Mouse (Mus musculus) midbrain, postnatal 0 days (tissue): ENCODE measurements around the gene Tmem59l. TPM values are rescaled to one million over a fixed set of nuclear protein-coding genes. Genes with fewer than 3 reads are reported as not detected.

Experiments
- ATAC-seq: fragments of 200-750 bp; cut with Nextera tagmentation; 2 replicates; pipeline ENCODE4 v1.8.0; 2017; ENCODE audit warnings: moderate number of reproducible peaks, mild to moderate bottlenecking, moderate TSS enrichment, moderate library complexity; ENCODE audit not compliant: low FRiP score
- DNase-seq: peaks from one replicate; pipeline ENCODE4 v3.0.0-alpha.2; 2015; ENCODE audit warnings: low spot score
- H3K27ac ChIP-seq: fragments of 300-500 bp; sonication (generic); 2 replicates; pipeline ENCODE4 v1.5.1; 2014; ENCODE audit warnings: low read depth, mild to moderate bottlenecking, low read length, mixed read lengths
- H3K27me3 ChIP-seq: fragments of 300-500 bp; sonication (generic); 2 replicates; pipeline ENCODE4 v1.6.1; 2014; ENCODE audit warnings: low read length, control low read depth, mixed read lengths; ENCODE audit not compliant: insufficient read depth
- H3K36me3 ChIP-seq: fragments of 300-500 bp; sonication (generic); 2 replicates; pipeline ENCODE4 v1.6.1; 2014; ENCODE audit warnings: low read length, control low read depth, mixed read lengths; ENCODE audit not compliant: insufficient read depth
- H3K4me1 ChIP-seq: fragments of 300-500 bp; sonication (generic); 2 replicates; pipeline ENCODE4 v1.6.1; 2014; ENCODE audit warnings: mild to moderate bottlenecking, control low read depth, antibody characterized with exemption, low read length, mixed read lengths; ENCODE audit not compliant: insufficient read depth
- H3K4me2 ChIP-seq: fragments of 300-500 bp; sonication (generic); 2 replicates; pipeline ENCODE4 v1.6.1; 2014; ENCODE audit warnings: low read depth, mild to moderate bottlenecking, low read length, mixed read lengths; ENCODE audit not compliant: poor library complexity, severe bottlenecking
- H3K4me3 ChIP-seq: fragments of 300-500 bp; sonication (generic); 2 replicates; pipeline ENCODE4 v1.5.1; 2014; ENCODE audit warnings: low read depth, mild to moderate bottlenecking, low read length, moderate library complexity
- H3K9ac ChIP-seq: fragments of 300-500 bp; sonication (generic); replicated peaks from 2 replicates; pipeline ENCODE4 v1.6.1; 2014; ENCODE audit warnings: mild to moderate bottlenecking, low read length, moderate library complexity, mixed read lengths; ENCODE audit not compliant: poor library complexity, severe bottlenecking
- H3K9me3 ChIP-seq: fragments of 300-500 bp; sonication (generic); 2 replicates; pipeline ENCODE4 v1.6.1; 2016; ENCODE audit warnings: low read length, control low read depth
- CTCF ChIP-seq: IDR thresholded peaks from 2 replicates; pipeline ENCODE4 v1.5.1; 2016; ENCODE audit warnings: antibody characterized with exemption, mild to moderate bottlenecking
- WGBS: fragments of 180-500 bp; shearing (Covaris S2); extraction: QIAGEN DNeasy Blood & Tissue Kit; methylation state at CpG from one replicate; pipeline ENCODE4 v1.1.7; 2014; 5-methylcytosine and 5-hydroxymethylcytosine counted together
- polyA plus RNA-seq: library from polyadenylated mRNA; unstranded; fragments of >200 nt; fragmentation: Nextera tagmentation; extraction: Ambion mirVana; gene quantifications from 2 replicates; pipeline ENCODE4 v1.2.1, GENCODE M21; 2015
- total RNA-seq: library from RNA; depleted of rRNA; stranded (reverse); fragments of >200 nt; gene quantifications from 2 replicates; pipeline ENCODE4 v1.2.3, GENCODE M21; 2014

Gene Tmem59l
- total and polyA plus RNA-seq, 2 experiments from 2014 or later: 203 to 206 TPM

DNA sequence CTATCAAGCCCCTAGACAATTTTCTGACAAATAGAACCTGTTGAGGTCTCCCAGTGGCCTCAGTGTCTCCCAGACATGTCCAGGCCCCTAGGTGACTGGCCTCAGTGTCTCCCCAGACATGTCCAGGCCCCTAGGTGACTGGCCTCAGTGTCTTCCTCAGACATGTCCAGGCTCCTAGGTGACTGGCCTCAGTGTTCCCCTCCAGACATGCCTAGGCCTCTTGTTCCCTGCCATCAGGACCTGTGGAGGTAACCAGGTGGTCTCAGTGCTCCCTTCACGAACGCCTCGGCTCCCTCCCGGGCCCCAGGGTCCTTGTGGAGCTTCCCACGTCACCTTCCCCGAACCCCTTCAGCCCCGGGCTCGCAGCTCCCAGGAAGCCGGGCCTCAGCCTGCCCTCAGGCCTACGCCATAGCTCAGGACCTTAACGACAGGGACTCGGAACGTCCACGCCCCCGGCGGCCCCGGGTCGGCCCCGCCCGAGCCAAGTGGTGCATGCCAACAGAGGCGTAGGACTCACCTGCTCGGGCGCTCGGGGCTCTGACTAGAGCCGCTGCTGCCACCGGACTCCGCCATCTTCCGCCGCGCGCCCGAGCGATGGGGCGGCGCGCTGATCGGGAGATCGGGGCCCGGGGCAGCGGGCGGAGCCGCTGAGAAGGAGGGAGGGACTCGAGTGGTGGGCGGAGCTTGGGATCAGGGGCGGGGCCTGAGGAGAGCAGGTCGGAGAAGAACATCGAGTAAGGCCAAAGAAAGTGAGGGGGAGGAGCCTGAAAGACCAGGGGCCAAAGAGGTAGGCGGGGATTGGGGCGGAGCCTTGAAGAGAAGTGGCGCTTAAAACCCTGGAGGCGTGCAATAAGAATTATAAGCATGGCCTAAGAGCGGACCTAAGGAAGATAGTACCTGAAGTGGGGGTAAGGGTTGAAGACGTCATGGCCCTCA, 10.6 kb downstream of the Tmem59l start, which contains the start of gene Klhl26:
TSS of gene Klhl26 (minus strand) at position 636 of the 936 bp plus-strand sequence.
- no peak for TF ChIP-seq CTCF
- Histone ChIP-seq H3K9me3 (no peaks in the 10 kb centered on the region), H3K27me3 (no peaks in the 10 kb centered on the region), H3K9ac (peak within 1 kb of the TSS; percentile 81), H3K27ac (peak within 1 kb of the TSS; percentile 38; the same call in 1 of the 2 replicates), H3K4me2 (peak within 1 kb of the TSS; percentile 72), H3K36me3 (no peaks in the 10 kb centered on the region), H3K4me1 (peaks cover 14% of the 10 kb centered on the region; the same call in 1 of the 2 replicates), H3K4me3 (peak within 1 kb of the TSS; percentile 75)
- ATAC-seq (peak; percentile 84), DNase-seq (peak; percentile 92)
- under 1% methylated on average over 53 of the region's 53 CpGs for WGBS

DNA sequence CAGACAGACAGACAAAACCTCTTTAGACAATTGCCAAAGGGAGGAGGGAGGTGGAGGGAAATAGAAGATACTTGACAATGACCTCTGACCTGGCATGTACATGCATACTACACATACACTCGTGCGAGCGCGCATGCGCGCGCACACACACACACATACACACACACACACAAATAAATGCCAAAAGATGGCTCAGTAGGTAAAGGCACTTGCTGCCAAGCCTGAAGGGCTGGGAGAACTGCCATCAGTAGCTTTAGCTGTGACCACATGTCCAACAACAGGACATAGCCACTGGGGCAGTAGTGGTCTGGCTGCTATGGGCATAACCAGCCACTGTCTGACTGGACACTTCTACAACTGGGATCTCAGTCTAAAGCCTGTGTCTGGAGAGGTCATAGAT, 15.3 kb downstream of the Tmem59l start:
- Histone ChIP-seq H3K4me2 (no peak overlapping the region), H3K27me3 (no peaks in the 10 kb centered on the region), H3K9ac (no peak overlapping the region), H3K4me3 (no peak overlapping the region), H3K9me3 (no peaks in the 10 kb centered on the region), H3K4me1 (peaks cover 8% of the 10 kb centered on the region; the same call in 1 of the 2 replicates), H3K27ac (no peak overlapping the region), H3K36me3 (no peaks in the 10 kb centered on the region)
- ATAC-seq: no peak
- WGBS: 94% methylated on average over 7 of the region's 7 CpGs
- no peak for DNase-seq
- no peak for TF ChIP-seq CTCF

DNA sequence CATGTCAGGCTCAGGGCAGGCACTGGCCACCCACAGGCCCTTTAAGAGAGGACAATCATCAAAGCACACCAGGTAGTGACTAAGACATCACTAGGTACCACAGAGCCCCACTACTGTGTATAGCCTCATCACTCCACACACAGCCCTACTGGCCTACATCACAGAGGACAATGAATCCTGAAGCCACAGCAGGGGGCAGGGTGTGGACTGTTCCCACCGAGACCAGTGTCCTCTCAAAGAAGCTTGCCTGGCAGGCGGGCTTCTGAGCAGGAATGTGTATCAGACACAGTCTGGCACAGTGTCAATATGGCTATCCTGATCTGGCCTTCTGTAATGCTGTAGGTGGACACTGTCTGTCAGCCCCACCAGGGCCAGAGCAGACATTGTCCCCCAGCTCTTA, 17.2 kb downstream of the Tmem59l start:
- Histone ChIP-seq H3K9me3 (no peaks in the 10 kb centered on the region), H3K9ac (no peak overlapping the region), H3K36me3 (no peaks in the 10 kb centered on the region), H3K4me3 (no peak overlapping the region), H3K27ac (peak overlapping the region; percentile 0; the same call in 1 of the 2 replicates), H3K4me2 (no peak overlapping the region), H3K27me3 (no peaks in the 10 kb centered on the region), H3K4me1 (no peaks in the 10 kb centered on the region)
- ATAC-seq: no peak
- no peak for DNase-seq
- 52% methylated on average over 2 of the region's 2 CpGs for WGBS
- no peak for TF ChIP-seq CTCF

DNA sequence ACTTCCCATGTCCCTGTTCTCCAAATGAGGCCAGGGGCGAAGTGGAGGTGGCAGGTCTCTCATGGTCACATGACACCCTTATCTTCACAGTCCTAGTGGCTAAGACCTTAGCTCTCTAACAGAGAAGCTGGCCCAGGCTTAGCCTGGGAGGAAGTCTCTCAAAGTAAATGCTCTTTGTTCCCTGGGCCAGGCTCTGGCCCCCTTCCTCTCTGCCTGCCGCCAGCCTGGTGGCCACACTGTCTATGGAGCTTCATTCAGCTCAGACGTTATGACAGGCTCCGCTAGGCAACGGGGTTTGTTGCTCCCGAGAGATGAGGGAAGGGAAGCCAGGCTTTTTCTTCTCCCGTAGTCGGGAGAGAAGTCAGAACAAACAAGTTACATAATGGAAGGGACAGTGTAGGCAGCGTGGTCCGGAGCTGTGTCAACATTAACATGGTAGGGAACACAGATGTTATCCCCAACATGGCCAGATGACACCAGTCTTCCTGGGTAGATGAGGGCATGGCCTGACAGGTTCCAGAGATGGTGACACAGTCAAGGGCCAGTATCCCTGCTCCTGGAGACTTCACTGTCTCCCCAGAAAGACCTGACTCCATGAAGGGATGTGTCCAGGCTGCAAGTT, 17.8 kb downstream of the Tmem59l start:
- Histone ChIP-seq H3K27me3 (no peaks in the 10 kb centered on the region), H3K9ac (no peak overlapping the region), H3K27ac (peak overlapping the region; percentile 0; the same call in 1 of the 2 replicates), H3K4me2 (no peak overlapping the region), H3K9me3 (no peaks in the 10 kb centered on the region), H3K36me3 (no peaks in the 10 kb centered on the region), H3K4me1 (no peaks in the 10 kb centered on the region), H3K4me3 (no peak overlapping the region)
- 49% methylated on average over 10 of the region's 10 CpGs for WGBS
- ATAC-seq (peak; percentile 36; the same call in 1 of the 2 replicates), DNase-seq (peak; percentile 56)
- no peak for TF ChIP-seq CTCF

DNA sequence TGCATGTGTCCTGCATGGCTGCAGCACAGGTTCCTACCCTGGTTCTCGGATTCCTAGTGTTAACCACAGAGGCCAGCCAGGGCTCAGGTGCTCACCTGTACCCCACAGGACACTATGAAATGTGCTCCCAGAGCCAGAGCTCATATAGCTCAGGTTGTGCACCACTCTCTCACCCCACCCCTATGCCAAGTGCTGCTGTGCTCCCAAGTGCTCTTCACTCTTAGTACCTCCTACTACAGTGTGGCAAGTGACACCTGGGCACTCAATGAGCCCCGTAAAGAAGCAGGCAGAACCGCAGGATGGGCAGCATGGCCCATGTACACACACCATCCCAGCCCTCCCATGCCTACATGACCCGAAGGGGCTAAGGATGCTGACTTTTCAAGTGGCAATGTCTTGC, 18.4 kb downstream of the Tmem59l start:
- no peaks in the 10 kb centered on the region for H3K9me3 ChIP-seq
- no peaks in the 10 kb centered on the region for H3K27me3 ChIP-seq
- no peaks in the 10 kb centered on the region for H3K36me3 ChIP-seq
- H3K4me3 ChIP-seq: no peak overlapping the region
- 90% methylated on average over 4 of the region's 4 CpGs for WGBS
- H3K9ac ChIP-seq: no peak overlapping the region
- no peak overlapping the region for H3K27ac ChIP-seq
- DNase-seq: no peak
- no peak for TF ChIP-seq CTCF
- no peaks in the 10 kb centered on the region for H3K4me1 ChIP-seq
- ATAC-seq: no peak
- no peak overlapping the region for H3K4me2 ChIP-seq

DNA sequence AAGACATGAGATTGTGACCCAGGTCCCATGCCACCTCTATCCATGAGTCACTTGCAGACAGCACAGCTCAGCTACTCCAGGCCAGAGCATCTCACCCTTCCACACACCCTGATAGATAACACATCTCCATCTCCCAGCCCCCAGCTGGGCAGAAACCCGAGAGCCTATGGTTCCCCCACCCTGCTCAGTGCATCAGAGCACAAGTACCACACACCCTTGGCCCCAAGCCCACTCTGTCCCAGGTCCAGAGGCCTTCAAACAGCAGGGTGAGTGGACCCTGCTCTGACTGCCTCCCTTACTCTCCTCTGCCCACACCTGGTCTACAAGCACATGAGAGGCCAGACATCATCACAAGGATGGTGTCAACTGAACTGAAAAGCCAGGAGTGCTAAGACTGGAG, 19.3 kb downstream of the Tmem59l start:
- 76% methylated on average over 1 of the region's 1 CpGs for WGBS
- no peaks in the 10 kb centered on the region for H3K36me3 ChIP-seq
- H3K4me2 ChIP-seq: no peak overlapping the region
- no peak overlapping the region for H3K9ac ChIP-seq
- H3K4me1 ChIP-seq: 0 out of 2 replicates have a peak, but pooled peaks cover 2% of the 10 kb centered on the region
- no peak for ATAC-seq
- no peaks in the 10 kb centered on the region for H3K27me3 ChIP-seq
- TF ChIP-seq CTCF: no peak
- H3K4me3 ChIP-seq: no peak overlapping the region
- H3K27ac ChIP-seq: no peak overlapping the region
- DNase-seq: no peak
- H3K9me3 ChIP-seq: no peaks in the 10 kb centered on the region
